Mouse (Mus musculus): ENCODE data around the gene Smox.

The Smox gene

DNA sequence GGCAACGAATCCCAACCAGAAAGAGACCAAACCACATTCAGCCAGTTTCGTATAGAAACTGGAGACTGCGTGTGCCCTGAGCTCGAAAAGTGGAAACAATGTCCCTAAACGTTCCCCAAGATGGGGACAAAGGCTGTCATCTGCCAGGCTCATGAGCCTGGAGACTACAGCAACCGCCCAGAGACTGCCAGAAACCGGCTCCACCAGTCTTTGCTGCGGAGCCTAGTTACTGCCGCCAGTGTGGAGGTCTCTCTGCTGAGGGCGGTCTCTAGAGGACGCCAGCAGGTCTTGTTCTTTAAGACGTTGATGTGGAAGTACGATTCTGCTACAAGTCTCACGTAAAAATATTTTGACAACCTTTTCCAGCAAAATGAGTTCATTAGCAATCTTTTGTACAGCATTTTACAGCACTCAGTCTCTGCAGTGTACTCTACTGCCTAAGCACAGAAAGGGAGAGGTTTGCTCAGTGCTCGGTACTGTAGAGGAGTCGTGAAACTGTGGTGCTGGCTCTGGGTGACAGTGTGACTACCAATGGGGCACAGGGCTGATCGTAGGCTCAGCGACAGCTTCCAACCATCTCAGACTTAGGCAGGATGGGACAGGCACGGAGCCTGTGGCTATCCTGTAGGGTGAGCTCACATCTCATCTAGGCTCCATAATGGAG lies 55.6 kb downstream of the Smox start:
- in situ Hi-C loops (cut with MboI; ENCODE audit: unreplicated experiment in 2 of 2) = loop anchor here (10.0 to 25.0 kb wide), 3 partner anchors 268 to 460 kb away; partner anchors contain the start of gene Siglec1 (in 1 of the 2)

DNA sequence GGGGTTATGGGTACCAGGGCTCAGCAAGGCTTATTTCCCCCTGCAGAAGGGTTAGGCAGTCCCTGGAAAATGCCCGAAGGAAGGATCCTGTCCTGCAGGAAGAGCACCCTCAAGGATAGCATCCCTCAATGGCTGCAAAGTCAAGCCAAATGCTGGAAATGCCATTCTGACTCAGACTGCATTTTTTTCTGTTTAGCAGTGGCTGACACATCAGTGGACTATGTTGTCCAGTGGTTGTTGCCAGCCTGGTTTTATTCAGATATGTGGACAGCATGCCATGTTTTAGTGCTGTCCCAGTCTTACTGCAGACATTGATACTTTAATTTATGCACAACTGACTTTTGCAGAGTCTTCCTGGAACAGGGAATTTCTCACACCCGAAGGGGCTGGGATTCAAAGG lies 57.0 kb downstream of the Smox start:
- in situ Hi-C loops (cut with MboI; ENCODE audit: unreplicated experiment in 2 of 2) = loop anchor here (10.0 to 25.0 kb wide), 3 partner anchors 266 to 461 kb away; partner anchors contain the start of gene Siglec1 (in 1 of the 2)

DNA sequence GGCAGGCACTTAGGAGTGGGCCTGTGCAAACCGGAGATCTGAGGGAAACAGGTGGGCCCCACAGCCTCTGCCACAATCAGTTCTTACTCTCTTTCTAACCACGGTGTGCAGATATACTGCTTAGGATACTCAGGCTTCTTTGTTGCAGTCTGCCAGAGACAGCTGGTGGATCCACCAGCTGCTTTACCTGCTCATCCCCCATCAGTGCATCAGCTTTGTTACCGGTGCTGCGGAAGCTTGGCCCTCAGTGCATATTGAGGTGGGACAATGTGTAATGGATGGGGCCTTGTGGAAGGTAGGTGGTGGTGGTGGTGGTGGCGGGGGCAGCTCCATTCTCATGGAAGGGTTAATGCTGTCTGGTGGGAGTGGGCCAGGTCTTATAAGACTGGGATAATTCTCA lies 57.8 kb downstream of the Smox start:
- in situ Hi-C loops (cut with MboI; ENCODE audit: unreplicated experiment in 2 of 2) = loop anchor here (10.0 to 25.0 kb wide), 3 partner anchors 266 to 462 kb away; partner anchors contain the start of gene Siglec1 (in 1 of the 2)

DNA sequence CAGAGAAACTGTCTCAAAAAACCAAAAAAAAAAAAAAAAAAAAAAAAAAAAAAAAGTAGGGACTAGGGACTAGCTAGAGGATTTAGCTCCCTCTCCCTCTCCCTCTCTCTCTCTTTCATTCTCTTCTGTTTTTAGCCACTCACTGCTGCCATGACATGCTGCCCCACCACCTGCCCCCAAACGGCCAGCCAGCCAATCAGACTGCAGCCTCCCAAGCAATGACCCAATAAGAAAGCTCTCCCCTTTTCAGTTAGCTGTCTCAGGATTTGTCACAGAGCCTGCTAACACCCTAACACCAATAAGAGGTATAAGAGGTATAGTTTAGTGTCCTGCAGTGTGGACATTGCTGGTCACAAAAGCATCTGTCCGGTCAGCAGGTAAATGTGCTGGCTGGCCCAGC lies 59.2 kb downstream of the Smox start:
- in situ Hi-C loops (cut with MboI; ENCODE audit: unreplicated experiment in 2 of 2) = loop anchor here in 1 of 2 experiments (25.0 kb wide), 1 partner anchor 412 kb away; the partner anchor contains the start of gene Prnd

DNA sequence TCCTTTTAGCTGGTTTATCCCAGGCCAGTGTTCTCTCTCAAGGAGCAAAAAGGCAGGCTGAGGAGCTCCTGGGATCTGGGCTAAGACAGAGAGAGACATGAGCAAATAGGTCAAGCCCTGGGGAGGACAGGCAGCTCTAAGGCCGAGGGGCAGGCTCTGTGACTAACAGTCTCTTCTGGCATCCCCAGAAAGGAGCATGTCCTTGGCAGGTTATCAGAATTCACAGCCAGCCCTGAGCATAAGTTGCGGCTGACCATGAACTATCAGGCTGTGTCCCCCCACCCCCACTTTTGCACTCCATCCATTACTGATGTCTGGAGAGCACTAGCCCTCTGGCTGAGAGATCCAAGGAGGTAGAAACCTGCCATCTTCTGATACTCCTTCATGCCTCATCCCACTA lies 59.6 kb downstream of the Smox start:
- in situ Hi-C loops (cut with MboI; ENCODE audit: unreplicated experiment in 2 of 2) = loop anchor here in 1 of 2 experiments (25.0 kb wide), 1 partner anchor 411 kb away; the partner anchor contains the start of gene Prnd

DNA sequence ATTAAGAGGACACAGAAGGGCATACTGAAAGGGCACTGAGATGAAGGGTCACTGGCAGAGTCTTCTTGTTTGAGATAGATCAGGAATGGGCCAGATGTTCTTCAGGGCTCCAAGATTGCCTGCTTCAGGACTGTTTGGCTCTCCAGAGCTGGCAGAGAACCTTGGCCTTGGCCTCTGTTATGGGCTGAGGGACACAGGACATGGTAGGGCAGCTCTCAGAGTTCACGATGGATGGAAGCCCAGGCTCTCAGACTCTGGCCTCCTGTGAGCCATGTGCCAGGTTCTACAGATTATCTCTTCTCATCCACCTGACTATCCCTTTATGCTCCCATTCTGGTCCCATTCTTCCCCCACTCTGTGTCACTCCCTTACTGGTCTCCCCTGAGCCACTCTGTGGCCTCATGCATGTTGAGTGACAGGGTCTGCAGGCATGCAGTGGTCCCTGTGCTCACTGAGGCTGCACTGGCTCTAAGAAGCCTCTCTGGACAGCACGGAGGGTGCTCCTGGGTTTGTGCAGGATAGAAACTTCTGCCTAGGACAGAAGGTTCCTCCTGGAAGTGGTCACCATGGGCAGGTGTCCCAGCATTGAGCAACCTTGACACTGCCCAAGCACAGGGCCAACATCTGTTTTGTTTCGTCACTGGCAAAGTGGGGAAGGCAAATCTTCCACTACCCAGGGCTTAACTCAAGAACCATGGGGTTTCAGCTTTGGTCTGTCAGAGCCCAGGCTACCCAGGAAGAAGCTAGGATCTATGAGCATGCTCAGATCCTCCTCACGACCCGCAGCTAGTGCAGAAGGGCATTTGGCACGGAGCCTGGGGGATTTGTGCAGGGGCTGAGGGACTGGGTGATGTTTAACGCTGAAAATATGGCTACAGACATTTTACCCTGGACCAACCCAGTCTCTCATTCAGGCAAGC lies 60.7 kb downstream of the Smox start:
- in situ Hi-C loops (cut with MboI; ENCODE audit: unreplicated experiment in 2 of 2) = loop anchor here in 1 of 2 experiments (25.0 kb wide), 1 partner anchor 410 kb away; the partner anchor contains the start of gene Prnd

DNA sequence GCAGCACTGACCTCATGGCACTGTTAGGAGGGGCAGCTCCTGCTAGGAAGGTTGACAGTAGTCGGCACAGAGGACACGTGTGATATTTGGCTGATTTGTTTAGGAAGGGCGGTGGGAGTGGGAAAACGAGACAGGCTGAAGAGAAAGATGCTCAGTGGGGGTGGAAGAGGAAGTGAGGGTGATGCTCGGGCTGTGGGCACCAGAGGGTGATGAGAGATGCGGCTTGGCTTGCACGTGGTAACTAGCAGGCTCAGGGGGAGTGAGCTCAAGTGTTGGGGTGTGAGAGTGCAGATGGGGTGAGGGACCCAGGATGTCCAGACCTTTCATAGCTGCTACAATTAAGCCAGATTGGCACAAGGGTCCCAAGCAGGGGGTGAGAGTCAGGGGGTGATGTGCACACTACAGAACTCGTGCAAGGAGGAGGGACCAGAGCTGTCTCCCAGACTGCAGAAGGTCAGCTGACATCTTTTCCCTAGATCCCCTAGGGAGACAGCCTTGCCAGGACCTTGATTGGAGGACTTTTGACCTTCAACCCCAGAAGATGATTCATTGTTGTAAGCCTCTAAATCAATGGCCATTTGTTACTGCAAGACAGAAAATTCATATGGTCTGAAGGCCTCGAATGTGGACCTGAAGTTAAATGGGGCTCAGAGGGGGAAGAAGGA lies 61.6 kb downstream of the Smox start:
- in situ Hi-C loops (cut with MboI; ENCODE audit: unreplicated experiment in 2 of 2) = loop anchor here in 1 of 2 experiments (25.0 kb wide), 1 partner anchor 409 kb away; the partner anchor contains the start of gene Prnd

DNA sequence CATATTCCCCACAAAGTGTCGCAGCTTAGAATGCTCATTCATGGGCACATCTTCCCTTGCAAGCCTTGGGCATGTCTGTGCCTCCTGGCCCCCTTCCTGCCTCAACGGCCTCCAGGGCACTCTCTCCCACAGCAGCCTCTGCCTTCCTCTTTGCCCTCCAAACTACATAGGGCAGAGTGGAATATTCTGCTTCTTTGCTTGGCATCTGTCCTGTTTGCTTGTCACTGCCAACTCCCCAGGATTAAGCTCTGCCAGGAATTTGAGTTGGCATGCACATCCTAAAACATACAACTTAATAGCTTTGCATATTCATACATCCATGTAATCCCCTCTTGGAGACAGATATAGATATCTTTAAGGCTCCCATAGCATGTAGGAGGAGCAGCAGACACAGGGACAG lies 66.6 kb downstream of the Smox start:
- in situ Hi-C loops (cut with MboI; ENCODE audit: unreplicated experiment in 2 of 2) = loop anchor here in 1 of 2 experiments (25.0 kb wide), 1 partner anchor 404 kb away; the partner anchor contains the start of gene Prnd

DNA sequence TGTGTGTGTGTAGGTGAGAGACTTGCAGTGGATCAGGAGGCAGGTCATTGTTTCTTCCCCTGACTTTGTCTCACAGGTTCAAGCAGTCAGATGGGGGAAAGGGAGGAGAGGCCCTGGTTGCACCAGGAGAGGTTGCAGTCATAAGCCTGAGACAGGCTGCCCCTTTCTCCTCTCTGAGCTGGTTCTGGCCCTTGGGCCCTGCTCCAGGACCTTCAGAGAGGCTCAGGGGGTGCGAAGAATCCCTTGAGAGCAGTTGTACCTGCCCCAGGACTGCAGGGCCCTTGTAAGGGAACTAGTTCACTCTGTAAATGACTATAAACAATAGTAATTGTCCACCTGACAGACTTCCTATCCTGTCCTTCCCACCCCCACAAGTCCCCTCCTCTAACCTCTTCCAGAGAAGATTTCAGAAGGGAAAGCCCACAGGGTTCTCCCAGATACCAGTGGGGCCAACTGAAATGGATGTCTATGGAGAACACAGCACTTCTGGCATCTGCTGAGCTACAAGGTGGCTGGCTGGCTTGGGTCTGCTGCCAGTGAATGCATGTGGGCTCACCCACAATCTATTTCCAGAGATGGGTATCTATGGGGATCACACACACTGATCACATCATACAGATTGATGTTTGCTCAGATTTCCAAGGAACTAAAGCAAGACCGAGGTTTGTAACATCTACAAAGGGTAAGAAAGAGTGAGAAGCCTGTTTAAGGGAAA lies 69.1 kb downstream of the Smox start:
- in situ Hi-C loops (cut with MboI; ENCODE audit: unreplicated experiment in 2 of 2) = loop anchor here in 1 of 2 experiments (25.0 kb wide), 1 partner anchor 402 kb away; the partner anchor contains the start of gene Prnd

DNA sequence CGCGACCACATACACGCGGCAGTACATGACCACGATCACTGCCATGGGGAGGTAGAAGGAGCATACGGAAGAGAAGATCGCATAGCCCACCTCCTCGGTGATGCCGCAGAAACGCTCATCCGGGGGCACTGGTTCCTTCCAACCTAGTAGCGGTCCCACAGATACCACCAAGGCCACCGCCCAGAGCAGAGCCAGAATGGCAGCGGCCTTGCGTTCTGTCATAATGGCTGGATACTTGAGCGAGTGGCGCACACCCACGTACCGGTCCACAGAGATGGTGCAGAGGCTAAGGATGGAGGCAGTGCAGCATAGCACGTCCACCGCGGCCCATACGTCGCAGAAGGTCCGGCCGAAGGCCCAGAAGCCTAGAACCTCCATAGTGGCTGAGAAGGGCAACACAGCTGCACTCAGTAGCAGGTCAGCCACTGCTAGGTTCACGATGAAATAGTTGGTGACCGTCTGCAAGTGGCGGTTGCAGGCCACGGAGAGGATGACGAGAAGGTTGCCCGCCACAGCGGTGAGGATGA lies 70.1 kb downstream of the Smox start:
- in situ Hi-C loops (cut with MboI; ENCODE audit: unreplicated experiment in 2 of 2) = loop anchor here in 1 of 2 experiments (25.0 kb wide), 1 partner anchor 401 kb away; the partner anchor contains the start of gene Prnd

DNA sequence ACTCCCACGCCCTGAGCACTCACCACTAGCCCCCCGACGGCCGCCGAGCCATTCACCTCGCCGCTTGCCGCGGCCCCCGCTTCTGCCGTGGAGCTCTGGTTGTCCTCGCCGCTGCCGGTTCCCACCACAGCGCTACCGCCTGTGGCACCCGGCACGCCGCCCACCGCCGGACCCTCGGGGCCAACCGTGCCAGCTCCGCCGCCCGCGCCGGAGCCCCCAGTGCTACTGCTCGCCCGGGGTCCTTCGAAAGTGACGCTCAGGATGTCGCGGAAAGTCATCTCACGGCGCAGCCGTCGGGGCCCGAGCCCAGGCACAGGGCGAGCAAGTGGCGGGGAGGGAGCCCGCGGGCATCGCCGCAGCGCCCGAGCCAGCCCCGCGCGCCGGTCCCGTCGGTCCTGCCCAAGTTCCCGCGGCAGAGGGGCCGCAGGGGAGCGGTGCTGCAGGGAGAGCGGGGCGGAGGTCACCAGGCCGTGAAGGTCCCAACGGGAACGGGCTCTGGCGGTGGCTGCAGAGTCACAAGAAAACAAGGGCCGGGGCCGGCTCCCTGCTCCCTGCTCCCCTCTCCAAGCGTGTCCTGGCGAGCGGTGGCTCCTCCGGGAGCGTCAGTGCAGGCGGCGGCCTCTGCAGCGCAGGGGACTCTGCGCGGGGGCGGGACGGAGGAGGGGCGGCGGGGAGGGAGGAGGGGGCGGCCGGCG lies 70.7 kb downstream of the Smox start, which contains the start of gene Adra1d:
Gene Adra1d (minus strand): TSS at position 393 of the 695 bp plus-strand sequence.
- in situ Hi-C loops (cut with MboI; ENCODE audit: unreplicated experiment in 2 of 2) = loop anchor here in 1 of 2 experiments (25.0 kb wide), 1 partner anchor 400 kb away; the partner anchor contains the start of gene Prnd

DNA sequence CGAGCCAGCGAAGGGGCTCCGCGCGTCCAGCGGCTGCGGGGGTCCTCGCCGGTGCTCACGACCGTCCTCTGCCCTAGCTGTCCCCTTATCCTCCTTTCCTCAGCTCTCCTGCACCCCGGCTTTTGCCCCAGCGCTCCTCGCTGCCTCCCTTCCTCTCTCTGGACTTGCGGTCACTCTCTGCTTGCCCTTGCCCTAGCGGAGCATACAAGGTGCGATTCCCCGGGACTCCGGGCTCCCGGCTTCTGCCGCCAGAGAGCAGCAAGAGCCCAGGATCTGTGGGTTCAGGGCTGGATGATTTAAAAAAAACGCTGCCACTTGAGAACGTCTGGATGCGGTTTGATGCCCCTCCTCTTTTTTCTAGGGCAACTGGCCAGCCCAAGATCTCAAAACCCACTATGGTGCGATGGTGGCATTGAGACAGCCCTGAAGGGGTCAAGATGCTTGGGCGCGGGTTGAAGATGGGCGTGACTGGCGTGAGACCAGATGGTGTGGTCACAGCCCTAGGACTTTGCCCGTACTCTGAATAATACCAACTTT lies 71.4 kb downstream of the Smox start:
- in situ Hi-C loops (cut with MboI; ENCODE audit: unreplicated experiment in 2 of 2) = loop anchor here in 1 of 2 experiments (25.0 kb wide), 1 partner anchor 400 kb away; the partner anchor contains the start of gene Prnd
